Mouse (Mus musculus): ENCODE data around the gene Rhog.

GRCm38 (mm10) chr7:102267113-102267579, 11.3 kb upstream of the Rhog start:
- TF ChIP-seq CTCF (IDR thresholded peaks at IDR 0.05; ENCODE audit: control insufficient read depth, insufficient read depth, insufficient read length) (peak; percentile 56), FOSL1 (IDR thresholded peaks at IDR 0.05; ENCODE audit: insufficient read depth, low read length, poor library complexity, severe bottlenecking) (no peak), MAX (IDR thresholded peaks at IDR 0.05) (no peak), USF1 (IDR thresholded peaks at IDR 0.05; ENCODE audit: low read depth) (no peak), MYOG (IDR thresholded peaks at IDR 0.05; ENCODE audit: control insufficient read depth, extremely low read depth, insufficient read length) (no peak), CEBPB (IDR thresholded peaks at IDR 0.05; ENCODE audit: low read depth) (no peak)
